Mouse (Mus musculus): ENCODE data around the gene Dbndd2.

DNA sequence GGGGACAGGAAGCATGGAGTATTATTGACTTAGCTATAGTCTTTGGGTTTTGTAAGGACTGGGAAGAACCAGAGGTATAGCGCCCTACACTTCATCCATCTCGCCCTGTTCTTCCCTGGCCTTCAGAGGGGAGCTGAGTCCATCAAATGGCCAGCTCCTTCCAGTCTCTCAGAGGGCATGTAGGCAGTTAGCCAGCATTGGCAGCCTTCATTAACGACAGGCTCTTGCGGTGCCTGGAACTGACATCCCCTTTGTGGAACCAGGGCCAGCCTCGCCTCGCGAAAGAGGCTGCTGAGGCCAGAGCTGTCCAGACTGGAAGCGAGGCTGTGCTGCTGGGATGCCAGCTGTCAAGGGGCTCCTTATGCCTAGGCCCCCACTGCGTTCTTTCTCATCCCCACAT lies 1.9 kb downstream of the Dbndd2 start:
- TF ChIP-seq CTCF (IDR thresholded peaks at IDR 0.05; ENCODE audit: low read depth, low read length) (no peak), POLR2A (IDR thresholded peaks at IDR 0.05; ENCODE audit: extremely low read depth, insufficient read depth, low read length) (no peak)

All from liver, adult 2 months (tissue).